Mouse (Mus musculus) small intestine, adult 2 months (tissue): ENCODE data around the gene Fryl.

Experiments
- CTCF ChIP-seq: fragments of 200-500 bp; IDR thresholded peaks from 2 replicates; pipeline ENCODE4 v1.5.1; 2012; ENCODE audit warnings: low read depth, mild to moderate bottlenecking, control low read depth, inconsistent platforms, low read length, moderate library complexity, mixed read lengths; ENCODE audit not compliant: insufficient replicate concordance, insufficient read length; ENCODE audit errors: extremely low read depth
- POLR2A ChIP-seq: fragments of 200-500 bp; IDR thresholded peaks from 2 replicates; pipeline ENCODE4 v1.6.1; 2012; ENCODE audit warnings: low read depth, mild to moderate bottlenecking, control low read depth, inconsistent platforms, low read length, moderate library complexity

- TF ChIP-seq CTCF = no peak
- TF ChIP-seq POLR2A = no peak
Measured at GRCm38 (mm10) chr5:73293458-73293827, 37.0 kb upstream of the Fryl start.
